Mouse (Mus musculus) thymus, postnatal 10 days (tissue): ENCODE results near the gene Rprd2.
"Not testable (repeated sequence)": the region's sequence is repeated elsewhere in the genome, so short reads cannot be mapped to it uniquely, and the experiment has no call there.

Source experiments
- DNase-seq, 2 experiments: peaks; one replicate each; pipeline ENCODE4 v3.0.0; 2021; ENCODE audit warnings: low spot score in 2 of 2

The Rprd2 gene

GRCm38 (mm10) chr3:95818571-95819288 lies at the start of gene Rprd2:
Rprd2 (minus strand) TSS chr3:95818863.
- DNase-seq, result peak; percentile 57 to 62

GRCm38 (mm10) chr3:95867408-95867807 lies 48.7 kb upstream of the Rprd2 start:
- DNase-seq, result no peak

GRCm38 (mm10) chr3:95866071-95866470 lies 47.4 kb upstream of the Rprd2 start:
- no peak for DNase-seq

GRCm38 (mm10) chr3:95865571-95865970 lies 46.9 kb upstream of the Rprd2 start:
- no peak for DNase-seq

GRCm38 (mm10) chr3:95865050-95865449 lies 46.4 kb upstream of the Rprd2 start:
- DNase-seq, result no peak

- no peak for DNase-seq
These were observed 44.9 kb upstream of the Rprd2 start for GRCm38 (mm10) chr3:95863578-95863977.

- peak; percentile 64 to 90 for DNase-seq
These were observed 43.1 kb upstream of the Rprd2 start for GRCm38 (mm10) chr3:95861796-95862195.

GRCm38 (mm10) chr3:95861216-95861615 lies 42.6 kb upstream of the Rprd2 start:
- peak in 1 of 2 experiments; percentile 45 for DNase-seq

GRCm38 (mm10) chr3:95860323-95860722 lies 41.7 kb upstream of the Rprd2 start:
- DNase-seq, result peak in 1 of 2 experiments; percentile 22

GRCm38 (mm10) chr3:95858278-95858677 lies 39.6 kb upstream of the Rprd2 start:
- DNase-seq, result not testable (repeated sequence)

- DNase-seq, result not testable (repeated sequence)
These were observed 38.4 kb upstream of the Rprd2 start for GRCm38 (mm10) chr3:95857050-95857449.

GRCm38 (mm10) chr3:95856115-95856514 lies 37.5 kb upstream of the Rprd2 start:
- no peak for DNase-seq

- DNase-seq, result peak; percentile 88 to 91
These were observed 36.9 kb upstream of the Rprd2 start, which contains the start of gene Prpf3 for GRCm38 (mm10) chr3:95855502-95856089. Prpf3 (minus strand) TSS chr3:95855885.

- DNase-seq, result no peak
These were observed 32.7 kb upstream of the Rprd2 start for GRCm38 (mm10) chr3:95851317-95851716.

- no peak for DNase-seq
These were observed 31.9 kb upstream of the Rprd2 start for GRCm38 (mm10) chr3:95850611-95851010.

GRCm38 (mm10) chr3:95842503-95843214 lies 24.0 kb upstream of the Rprd2 start:
- DNase-seq, result no peak

- DNase-seq, result no peak
These were observed 20.6 kb upstream of the Rprd2 start for GRCm38 (mm10) chr3:95839250-95839649.

GRCm38 (mm10) chr3:95829053-95829452 lies 10.4 kb upstream of the Rprd2 start:
- no peak for DNase-seq

- no peak for DNase-seq
These were observed 7.6 kb upstream of the Rprd2 start for GRCm38 (mm10) chr3:95826275-95826674.

GRCm38 (mm10) chr3:95820046-95821010 lies 1.7 kb upstream of the Rprd2 start:
- no peak for DNase-seq

GRCm38 (mm10) chr3:95819351-95819985 lies 805 bp upstream of the Rprd2 start:
- peak; percentile 100 for DNase-seq
